Mouse (Mus musculus): Measurements from ENCODE around the gene 4930544D05Rik.

Gene 4930544D05Rik

DNA sequence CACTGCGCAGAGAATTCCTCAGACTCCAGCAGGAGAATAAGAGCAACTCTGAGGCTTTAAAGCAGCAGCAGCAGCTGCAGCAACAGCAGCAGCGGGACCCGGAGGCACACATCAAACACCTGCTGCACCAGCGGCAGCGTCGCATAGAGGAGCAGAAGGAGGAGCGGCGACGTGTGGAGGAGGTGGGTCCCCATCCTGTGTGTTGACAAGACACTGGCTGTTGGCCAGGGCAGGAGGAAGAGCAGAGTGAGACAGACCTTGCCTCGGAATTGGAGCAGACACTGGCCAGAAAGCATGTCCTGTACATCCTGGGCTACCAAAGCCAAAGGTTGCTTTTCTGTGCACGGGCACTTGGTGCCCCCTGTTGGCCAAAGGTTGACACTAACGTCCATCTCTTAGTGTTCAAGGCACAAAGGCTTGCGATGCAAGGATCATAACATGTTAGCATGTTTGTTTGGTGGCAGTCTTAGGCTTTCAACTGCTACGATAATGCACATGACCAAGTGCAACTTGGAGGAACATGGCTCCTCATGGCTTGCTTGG, 10.6 kb upstream of the 4930544D05Rik start:
- DNase-seq: peak; percentile 77

DNA sequence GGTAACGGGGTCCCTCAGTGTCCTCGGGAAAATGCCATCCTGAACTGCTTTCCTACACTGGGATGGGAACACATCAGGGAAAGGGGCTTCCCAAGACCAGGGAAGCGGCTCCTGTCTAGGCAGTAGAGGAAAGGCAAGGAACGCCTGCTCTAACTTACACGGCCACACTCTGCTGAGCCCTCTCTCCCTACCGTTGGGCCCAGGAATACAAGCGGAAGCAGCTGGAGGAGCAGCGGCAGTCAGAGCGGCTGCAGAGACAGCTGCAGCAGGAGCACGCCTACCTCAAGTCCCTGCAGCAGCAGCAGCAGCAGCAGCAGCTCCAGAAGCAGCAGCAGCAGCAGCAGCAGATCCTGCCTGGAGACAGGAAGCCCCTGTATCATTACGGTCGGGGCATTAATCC, 8.9 kb upstream of the 4930544D05Rik start:
- no peak for DNase-seq

GRCm38 (mm10) chr11:70607611-70608010, 8.0 kb upstream of the 4930544D05Rik start:
- no peak for DNase-seq

DNA sequence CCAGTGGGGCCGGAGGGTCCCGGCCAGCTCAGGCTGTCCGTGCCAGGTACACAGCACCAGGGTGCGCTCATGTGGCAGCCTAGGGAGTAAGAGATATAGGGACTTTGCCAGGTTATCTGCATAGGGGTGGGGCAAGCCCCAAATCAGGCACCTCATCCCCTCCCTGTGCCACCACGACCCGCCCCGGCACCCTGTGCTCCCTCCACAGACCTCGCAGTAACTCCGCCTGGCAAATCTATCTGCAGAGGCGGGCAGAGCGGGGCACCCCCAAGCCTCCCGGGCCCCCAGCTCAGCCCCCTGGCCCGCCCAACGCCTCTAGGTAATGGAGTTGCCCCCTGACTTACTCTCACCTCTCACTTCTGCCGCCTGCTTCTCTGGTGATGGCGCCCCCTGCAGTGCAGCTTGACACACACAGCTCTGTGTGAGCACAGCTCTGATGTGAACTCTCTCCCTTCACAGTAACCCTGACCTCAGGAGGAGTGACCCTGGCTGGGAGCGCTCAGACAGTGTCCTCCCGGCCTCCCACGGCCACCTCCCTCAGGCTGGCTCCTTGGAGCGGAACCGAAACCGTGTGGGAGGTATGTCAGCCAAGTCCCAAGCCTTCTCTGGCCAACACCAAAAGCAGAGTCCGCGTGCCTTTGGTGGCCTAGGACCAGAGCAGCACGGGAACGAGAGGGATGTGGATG, 7.1 kb upstream of the 4930544D05Rik start:
- peak; percentile 56 for DNase-seq

DNA sequence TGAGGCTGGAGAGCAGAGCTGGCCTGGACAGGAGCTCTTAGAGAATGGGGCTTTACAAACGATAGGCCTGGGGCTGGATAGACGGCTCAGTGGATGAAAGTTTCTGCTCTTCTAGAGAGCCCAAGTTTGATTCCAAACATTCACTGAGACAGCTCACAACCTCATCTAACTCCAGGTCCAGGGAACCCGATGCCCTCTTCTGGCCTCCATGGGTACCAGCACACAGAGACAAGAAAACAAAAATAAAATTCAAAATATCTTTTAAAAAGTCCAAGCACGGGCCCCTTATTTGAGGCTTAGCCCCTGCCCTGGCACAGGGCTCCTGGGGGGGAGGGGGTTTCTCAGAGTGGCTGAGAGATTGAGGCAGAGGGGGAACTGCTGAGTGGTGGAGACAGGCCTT, 4.9 kb upstream of the 4930544D05Rik start:
- no peak for DNase-seq

GRCm38 (mm10) chr11:70612505-70612904, 3.1 kb upstream of the 4930544D05Rik start:
- DNase-seq: no peak

- DNase-seq: peak; percentile 83
Observed at GRCm38 (mm10) chr11:70615074-70615473, 574 bp upstream of the 4930544D05Rik start.

- no peak for DNase-seq
Observed at GRCm38 (mm10) chr11:70619101-70619500, 3.5 kb downstream of the 4930544D05Rik start, which contains the start of gene Chrne. TSS of gene Chrne (minus strand) at chr11:70619216.

GRCm38 (mm10) chr11:70621972-70622814, 6.5 kb downstream of the 4930544D05Rik start:
- DNase-seq: no peak

DNA sequence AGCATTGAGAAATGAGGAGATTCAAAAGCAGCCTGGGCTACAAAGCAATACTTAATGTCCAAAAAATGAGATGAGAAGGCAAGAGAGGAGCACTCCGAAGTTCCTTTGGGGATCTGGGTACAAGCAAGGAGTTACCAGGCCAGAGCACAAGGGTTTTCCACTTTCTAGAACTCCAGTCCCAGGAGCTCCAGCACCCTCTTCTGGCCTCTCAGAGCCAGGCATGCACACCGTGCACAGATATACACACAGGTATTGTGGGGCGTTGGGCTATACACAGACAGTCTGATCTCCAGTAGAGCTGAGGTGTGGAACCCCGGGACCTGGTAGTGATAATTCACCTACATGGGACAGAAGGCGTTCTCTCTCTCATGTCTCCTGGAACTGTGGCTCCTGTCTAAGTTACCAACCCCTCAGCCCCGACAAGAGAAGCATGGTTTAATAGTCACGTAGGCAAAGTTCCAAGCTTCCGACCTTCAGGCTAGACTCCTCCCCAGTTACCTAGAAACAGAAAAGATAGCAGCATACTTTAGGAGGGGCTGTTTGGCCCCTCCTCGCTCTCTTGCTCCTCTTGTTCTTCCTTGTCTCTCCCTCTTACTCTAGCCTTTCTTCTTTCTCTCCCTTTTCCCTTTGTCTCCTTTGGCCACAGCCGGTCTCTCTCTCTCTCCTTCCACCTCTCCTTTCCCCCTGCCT, 7.5 kb downstream of the 4930544D05Rik start:
- DNase-seq: no peak

GRCm38 (mm10) chr11:70625473-70625872, 9.8 kb downstream of the 4930544D05Rik start:
- DNase-seq: peak; percentile 70

DNA sequence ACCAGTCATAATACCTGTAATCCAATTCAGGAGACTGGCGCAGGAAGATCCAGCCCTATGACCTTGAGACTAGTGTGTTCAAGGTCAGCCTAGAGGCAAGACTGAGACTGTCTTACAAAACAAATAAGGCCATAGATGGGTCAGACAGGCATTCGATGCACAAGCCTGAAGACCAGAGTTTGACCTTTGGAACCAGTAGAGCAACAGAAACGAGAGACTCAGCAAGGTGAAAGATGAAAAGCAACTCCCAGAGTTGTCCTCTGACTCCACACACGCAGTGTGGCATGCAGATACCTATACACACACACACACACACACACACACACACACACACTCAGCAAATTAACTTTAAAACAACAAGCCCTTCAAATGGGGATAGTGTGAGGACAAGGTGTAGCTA, 11.2 kb downstream of the 4930544D05Rik start:
- no peak for DNase-seq

- DNase-seq: no peak
Observed at GRCm38 (mm10) chr11:70628431-70628830, 12.8 kb downstream of the 4930544D05Rik start.

DNA sequence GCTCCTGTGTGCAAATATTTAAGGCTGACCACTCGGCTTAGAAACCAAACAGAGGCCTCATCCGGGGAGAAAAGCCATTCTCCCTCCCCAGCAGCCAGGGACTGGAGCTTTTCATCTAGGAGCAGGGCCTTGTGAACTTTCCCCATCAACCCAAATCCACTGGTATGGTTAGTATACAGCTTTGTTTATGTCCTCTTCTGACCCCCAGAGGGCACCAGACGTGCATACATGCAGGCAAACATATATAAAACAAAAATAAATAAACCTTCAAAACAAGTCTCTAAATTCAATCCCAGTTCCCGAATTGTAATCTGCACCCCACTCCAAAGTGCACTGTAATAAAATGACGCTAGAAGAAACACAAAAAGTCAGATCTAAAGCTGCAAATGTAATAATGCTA, 13.9 kb downstream of the 4930544D05Rik start:
- DNase-seq: peak; percentile 61

- DNase-seq: no peak
Observed at GRCm38 (mm10) chr11:70630129-70630528, 14.5 kb downstream of the 4930544D05Rik start.

GRCm38 (mm10) chr11:70635601-70636000, 20.0 kb downstream of the 4930544D05Rik start:
- no peak for DNase-seq

DNA sequence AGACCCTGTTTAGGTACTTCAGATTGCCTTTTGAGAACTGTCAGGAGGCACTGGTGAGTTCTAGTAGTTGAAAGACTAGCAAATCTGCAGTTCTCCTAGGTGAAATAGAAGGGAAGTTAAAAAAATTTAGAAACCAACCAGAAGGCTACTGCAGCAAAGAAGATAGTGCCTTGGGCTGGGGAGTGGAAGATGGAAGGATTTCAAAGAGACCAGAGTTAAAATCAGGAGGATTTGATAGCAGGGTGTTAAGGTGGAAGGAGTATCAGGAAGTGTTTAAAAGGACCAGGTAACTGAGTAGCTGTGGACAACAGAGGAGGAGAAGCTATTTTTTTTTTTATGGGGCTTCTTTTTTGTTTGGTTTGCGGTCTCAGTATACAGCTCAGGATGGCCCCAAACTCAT, 22.1 kb downstream of the 4930544D05Rik start:
- DNase-seq: no peak

DNA sequence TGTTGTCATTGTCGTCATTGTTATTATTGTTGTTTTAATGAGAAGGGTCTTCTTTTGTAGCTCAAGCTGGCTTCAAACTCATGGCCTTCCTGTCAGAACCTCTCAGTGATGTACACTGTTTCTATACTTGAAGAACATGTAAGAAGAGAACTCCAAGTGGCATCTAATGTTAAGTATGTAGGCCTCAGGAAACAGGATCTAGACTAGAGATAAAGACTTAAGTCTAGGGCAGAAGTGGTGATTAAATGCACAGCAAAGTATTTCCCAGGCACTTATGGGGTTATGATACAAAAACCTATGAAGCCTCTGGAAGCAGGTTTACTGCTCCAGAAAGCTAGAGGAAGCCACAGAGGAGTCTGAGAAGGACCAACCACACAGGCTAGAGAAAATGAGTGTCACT, 22.6 kb downstream of the 4930544D05Rik start:
- no peak for DNase-seq

- no peak for DNase-seq
Observed at GRCm38 (mm10) chr11:70638714-70639278, 23.1 kb downstream of the 4930544D05Rik start, which contains the start of gene Gp1ba. TSS of gene Gp1ba (plus strand) at chr11:70639122.

GRCm38 (mm10) chr11:70639976-70640375, 24.3 kb downstream of the 4930544D05Rik start:
- DNase-seq: no peak

GRCm38 (mm10) chr11:70641241-70641640, 25.6 kb downstream of the 4930544D05Rik start:
- no peak for DNase-seq

DNA sequence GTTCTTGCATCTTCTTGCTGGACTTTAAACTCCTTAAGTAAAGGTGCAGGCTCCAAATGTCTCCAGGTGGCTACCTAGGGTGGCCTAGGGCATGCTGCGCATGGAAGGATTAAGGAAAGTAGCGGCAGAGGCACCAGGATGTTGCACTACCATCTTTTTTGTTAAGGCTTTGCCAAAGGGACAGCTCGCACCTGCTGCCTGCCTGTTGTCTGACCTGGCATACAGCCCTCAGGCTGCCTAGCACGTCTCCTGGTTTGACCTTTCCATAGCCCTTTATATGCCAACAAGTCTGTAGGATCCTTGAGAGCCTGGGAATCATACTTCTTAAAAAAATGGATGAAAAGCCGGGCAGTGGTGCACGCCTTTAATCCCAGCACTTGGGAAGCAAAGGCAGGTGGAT, 27.4 kb downstream of the 4930544D05Rik start:
- DNase-seq: no peak

All from thymus, postnatal 14 days (tissue).